Mouse (Mus musculus) forebrain, embryonic 10.5 days (tissue): ENCODE measurements around the gene Slc43a3. TPM values are rescaled to one million over a fixed set of nuclear protein-coding genes. Genes with fewer than 3 reads are reported as not detected.

Source experiments
- DNase-seq: peaks from one replicate; pipeline ENCODE4 v3.0.0-alpha.2; 2017; ENCODE audit warnings: low spot score; ENCODE audit errors: extremely low spot score
- H3K27ac ChIP-seq: fragments of 300-500 bp; sonication (generic); 2 replicates; pipeline ENCODE4 v1.5.1; 2016; ENCODE audit warnings: mild to moderate bottlenecking
- H3K27me3 ChIP-seq: fragments of 300-500 bp; sonication (generic); 2 replicates; pipeline ENCODE4 v1.6.1; 2016; ENCODE audit warnings: mild to moderate bottlenecking; ENCODE audit not compliant: poor library complexity, severe bottlenecking
- H3K36me3 ChIP-seq: fragments of 300-500 bp; sonication (generic); replicated peaks from 2 replicates; pipeline ENCODE4 v1.6.1; 2016; ENCODE audit warnings: mild to moderate bottlenecking, moderate library complexity
- H3K4me1 ChIP-seq: fragments of 300-500 bp; sonication (generic); 2 replicates; pipeline ENCODE4 v1.6.1; 2016
- H3K4me3 ChIP-seq: fragments of 300-500 bp; sonication (generic); 2 replicates; pipeline ENCODE4 v1.5.1; 2016; ENCODE audit warnings: mild to moderate bottlenecking, moderate library complexity
- H3K9me3 ChIP-seq: fragments of 300-500 bp; sonication (generic); 2 replicates; pipeline ENCODE4 v1.6.1; 2016; ENCODE audit warnings: mild to moderate bottlenecking, moderate library complexity
- WGBS: fragments of 180-500 bp; shearing (Covaris S2); methylation state at CpG from one replicate; pipeline ENCODE4 v1.1.7; 2016; 5-methylcytosine and 5-hydroxymethylcytosine counted together
- microRNA-seq: library from miRNA; unstranded; fragments of <30 nt; microRNA quantifications from one replicate; pipeline ENCODE4, GENCODE M21; 2017
- polyA plus RNA-seq: library from polyadenylated mRNA; unstranded; fragments of >200 nt; fragmentation: Nextera tagmentation; extraction: Ambion mirVana; gene quantifications from 2 replicates; pipeline ENCODE4 v1.2.1, GENCODE M21; 2016

Gene Slc43a3
- polyA plus RNA-seq, 1 experiment from 2014 or later, result 20.8 TPM

DNA sequence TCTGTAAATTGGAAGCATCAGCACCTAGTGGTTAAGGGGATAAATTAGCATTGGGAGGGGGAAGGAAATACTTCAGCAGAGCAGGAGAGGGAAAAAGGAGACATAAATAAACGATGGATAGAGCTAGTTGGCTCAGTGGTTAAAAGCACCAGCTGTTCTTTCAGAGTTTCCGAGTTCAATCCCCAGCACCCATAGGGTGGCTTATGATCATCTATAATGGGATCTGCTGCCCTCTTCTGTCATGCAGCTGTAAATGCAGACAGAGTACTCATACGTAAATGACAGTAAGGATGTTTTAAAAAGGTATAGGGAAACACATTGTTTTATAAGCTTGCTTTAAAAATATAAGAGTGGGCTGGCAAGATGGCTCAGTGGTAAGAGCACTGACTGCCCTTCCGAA, 71.3 kb downstream of the Slc43a3 start:
- no peak overlapping the region for H3K27ac ChIP-seq
- H3K4me3 ChIP-seq, result no peak overlapping the region
- no peaks in the 10 kb centered on the region for H3K9me3 ChIP-seq
- H3K27me3 ChIP-seq, result no peaks in the 10 kb centered on the region
- no peaks in the 10 kb centered on the region for H3K36me3 ChIP-seq
- 0 out of 2 replicates have a peak, but pooled peaks cover 6% of the 10 kb centered on the region for H3K4me1 ChIP-seq
- no peak for DNase-seq
- 26% methylated on average over 4 of the region's 4 CpGs for WGBS

Small RNA genes lying within 50 kb of the gene (microRNA-seq; reads per million reads assigned to microRNA genes)
- gene Gm24332, result not detected

Other genes starting within 250 kb of the Slc43a3 start
- gene Zdhhc5, start 221.4 kb upstream of the Slc43a3 start, polyA plus RNA-seq, result 28.4 and 29.5 TPM in 2 replicates
- 53.6 and 56.8 TPM in 2 replicates for gene Clp1, start 209.2 kb upstream of the Slc43a3 start, polyA plus RNA-seq
- gene Ypel4, start 202.5 kb upstream of the Slc43a3 start, polyA plus RNA-seq, result 6.4 and 8.2 TPM in 2 replicates
- gene Gm19426, start 192.9 kb upstream of the Slc43a3 start, polyA plus RNA-seq, result 8.5 and 8.8 TPM in 2 replicates
- 22.7 and 23.2 TPM in 2 replicates for gene Serping1, start 161.1 kb upstream of the Slc43a3 start, polyA plus RNA-seq
- 28.8 and 33.1 TPM in 2 replicates for gene Ube2l6, start 137.8 kb upstream of the Slc43a3 start, polyA plus RNA-seq
- 0.46 TPM in 1 of 2 replicates, not detected in the other for gene Smtnl1, start 113.9 kb upstream of the Slc43a3 start, polyA plus RNA-seq
- gene Timm10, start 109.6 kb upstream of the Slc43a3 start, polyA plus RNA-seq, result 68.6 and 70.9 TPM in 2 replicates
- gene Slc43a1, start 97.7 kb upstream of the Slc43a3 start, polyA plus RNA-seq, result 28.5 and 29.3 TPM in 2 replicates
- gene Rtn4rl2, start 49.9 kb upstream of the Slc43a3 start, polyA plus RNA-seq, result 0.78 and 1.0 TPM in 2 replicates
- gene Prg2, start 43.9 kb downstream of the Slc43a3 start, polyA plus RNA-seq, result not detected in 2 replicates
- not detected in 2 replicates for gene Prg3, start 51.6 kb downstream of the Slc43a3 start, polyA plus RNA-seq
- gene Ssrp1, start 100.7 kb downstream of the Slc43a3 start, polyA plus RNA-seq, result 433 and 446 TPM in 2 replicates
- 2.7 and 3.6 TPM in 2 replicates for gene P2rx3, start 100.9 kb downstream of the Slc43a3 start, polyA plus RNA-seq
- gene Tnks1bp1, start 111.4 kb downstream of the Slc43a3 start, polyA plus RNA-seq, result 26.6 and 36.1 TPM in 2 replicates
- gene Aplnr, start 199.6 kb downstream of the Slc43a3 start, polyA plus RNA-seq, result 37.6 and 38.8 TPM in 2 replicates